Mouse (Mus musculus) forebrain, embryonic 12.5 days (tissue): ENCODE measurements around the gene Med24. TPM values are rescaled to one million over a fixed set of nuclear protein-coding genes. Genes with fewer than 3 reads are reported as not detected.
"Not testable (repeated sequence)": the region's sequence is repeated elsewhere in the genome, so short reads cannot be mapped to it uniquely, and the experiment has no call there.

Experiments
- ATAC-seq: fragments of 200-750 bp; cut with Nextera tagmentation; 2 replicates; pipeline ENCODE4 v1.8.0; 2017; ENCODE audit warnings: moderate TSS enrichment; ENCODE audit not compliant: low FRiP score
- H3K27ac ChIP-seq: fragments of 300-500 bp; sonication (generic); 2 replicates; pipeline ENCODE4 v1.5.1; 2016; ENCODE audit warnings: mild to moderate bottlenecking
- H3K27me3 ChIP-seq: fragments of 300-500 bp; sonication (generic); 2 replicates; pipeline ENCODE4 v1.6.1; 2016; ENCODE audit warnings: mild to moderate bottlenecking
- H3K36me3 ChIP-seq: fragments of 300-500 bp; sonication (generic); replicated peaks from 2 replicates; pipeline ENCODE4 v1.6.1; 2016; ENCODE audit warnings: mild to moderate bottlenecking
- H3K4me1 ChIP-seq: fragments of 300-500 bp; sonication (generic); 2 replicates; pipeline ENCODE4 v1.6.1; 2016
- H3K4me2 ChIP-seq: fragments of 300-500 bp; sonication (generic); 2 replicates; pipeline ENCODE4 v1.6.1; 2016; ENCODE audit warnings: mild to moderate bottlenecking, moderate library complexity
- H3K4me3 ChIP-seq: fragments of 300-500 bp; sonication (generic); replicated peaks from 2 replicates; pipeline ENCODE4 v1.5.1; 2016; ENCODE audit warnings: mild to moderate bottlenecking
- H3K9ac ChIP-seq: fragments of 300-500 bp; sonication (generic); 2 replicates; pipeline ENCODE4 v1.6.1; 2016; ENCODE audit warnings: mild to moderate bottlenecking
- H3K9me3 ChIP-seq: fragments of 300-500 bp; sonication (generic); 2 replicates; pipeline ENCODE4 v1.6.1; 2016
- WGBS: fragments of 180-500 bp; shearing (Covaris S2); methylation state at CpG from one replicate; pipeline ENCODE4 v1.1.7; 2016; 5-methylcytosine and 5-hydroxymethylcytosine counted together
- polyA plus RNA-seq: library from polyadenylated mRNA; unstranded; fragments of >200 nt; fragmentation: Nextera tagmentation; extraction: Ambion mirVana; gene quantifications from 2 replicates; pipeline ENCODE4 v1.2.1, GENCODE M21; 2016

The Med24 gene
- polyA plus RNA-seq, 1 experiment from 2014 or later: 88.1 TPM

DNA sequence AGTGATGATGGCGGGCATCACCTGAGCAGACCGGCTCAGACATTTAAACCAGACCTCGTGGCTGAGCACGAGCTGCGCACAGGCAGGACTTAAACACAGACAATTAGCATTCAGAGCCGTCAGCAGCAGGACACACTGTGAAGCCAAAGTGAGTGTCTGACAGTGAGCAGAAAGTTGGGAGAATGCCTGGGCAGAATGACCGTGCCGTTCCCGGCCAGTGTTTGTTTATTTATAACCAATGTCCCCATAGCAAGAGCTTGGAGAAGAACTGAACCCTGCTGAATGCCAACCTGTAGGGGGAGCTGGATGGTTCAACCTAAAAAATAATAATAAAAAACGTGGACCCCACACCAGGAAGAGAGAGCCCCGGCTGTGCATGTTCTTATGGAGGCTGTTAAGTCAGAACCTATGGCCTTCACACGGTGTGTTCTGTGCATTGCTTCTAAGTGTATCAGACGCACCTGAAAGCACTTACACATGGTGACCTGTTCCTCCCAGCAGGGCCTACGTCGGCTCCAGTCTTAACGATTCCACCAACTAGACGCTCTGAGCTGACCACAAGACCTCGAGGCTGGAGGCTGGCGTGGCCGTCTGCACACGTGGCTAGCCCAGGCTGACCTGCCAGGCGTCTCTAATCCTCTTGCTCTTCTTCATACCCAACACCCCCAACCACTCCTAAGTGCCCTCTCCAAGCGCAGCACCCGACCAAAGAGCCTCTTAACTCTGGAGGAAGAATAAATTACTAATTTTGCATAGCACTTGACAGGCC is 7.6 kb downstream of the Med24 start:
- H3K4me2 ChIP-seq: no peak overlapping the region
- no peak for ATAC-seq
- H3K9me3 ChIP-seq: no peaks in the 10 kb centered on the region
- H3K27me3 ChIP-seq: no peaks in the 10 kb centered on the region
- H3K36me3 ChIP-seq: peaks cover 38% of the 10 kb centered on the region
- peaks cover 7% of the 10 kb centered on the region for H3K4me1 ChIP-seq
- 72% methylated on average over 24 of the region's 24 CpGs for WGBS
- no peak overlapping the region for H3K4me3 ChIP-seq
- no peak overlapping the region for H3K27ac ChIP-seq
- no peak overlapping the region for H3K9ac ChIP-seq

DNA sequence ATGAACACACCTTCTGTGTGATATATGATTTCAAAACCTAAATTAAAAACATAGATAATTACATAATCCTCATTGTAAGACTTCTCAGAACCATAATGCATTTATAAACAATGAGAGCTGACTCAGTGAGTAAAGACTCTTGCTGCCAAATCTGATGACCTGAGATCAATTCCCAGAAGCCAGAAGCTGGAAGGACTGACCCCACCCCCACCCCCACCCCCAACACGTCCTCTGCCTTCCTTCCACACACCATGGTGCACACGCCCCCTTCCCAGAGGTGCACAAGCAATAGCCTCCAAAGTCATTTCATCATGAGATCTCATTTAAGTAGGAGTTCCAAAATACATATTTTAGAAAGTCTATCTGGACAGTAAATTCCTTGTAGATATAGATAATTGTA is 8.5 kb downstream of the Med24 start:
- Histone ChIP-seq H3K4me2 (no peak overlapping the region), H3K4me1 (peaks cover 7% of the 10 kb centered on the region), H3K4me3 (no peak overlapping the region), H3K27me3 (no peaks in the 10 kb centered on the region), H3K9ac (no peak overlapping the region), H3K9me3 (no peaks in the 10 kb centered on the region), H3K27ac (no peak overlapping the region), H3K36me3 (peaks cover 39% of the 10 kb centered on the region)
- WGBS: 60% methylated on average over 2 of the region's 2 CpGs
- no peak for ATAC-seq

DNA sequence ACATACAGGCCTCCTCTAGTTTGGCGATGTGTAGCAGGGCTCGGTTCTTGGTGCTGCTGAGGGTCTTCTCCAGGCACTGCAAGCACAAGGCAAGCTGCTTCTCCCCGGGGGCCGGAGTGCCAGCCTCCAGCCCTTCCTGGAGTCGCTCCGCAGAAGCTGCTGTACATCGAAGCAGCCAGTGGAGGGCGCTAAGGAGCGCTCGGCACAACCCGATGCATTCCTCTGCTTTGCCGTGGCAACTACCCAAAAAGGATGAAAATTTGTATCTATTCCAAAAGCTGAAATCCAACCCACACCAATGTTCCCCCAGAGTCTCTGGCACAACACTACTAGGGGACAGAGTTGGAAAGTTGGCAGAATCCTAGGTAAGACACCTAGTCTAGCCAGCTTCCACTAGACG is 11.3 kb downstream of the Med24 start:
- H3K9ac ChIP-seq: no peak overlapping the region
- H3K36me3 ChIP-seq: peaks cover 50% of the 10 kb centered on the region
- no peak for ATAC-seq
- no peaks in the 10 kb centered on the region for H3K27me3 ChIP-seq
- H3K4me2 ChIP-seq: no peak overlapping the region
- no peaks in the 10 kb centered on the region for H3K9me3 ChIP-seq
- no peak overlapping the region for H3K4me3 ChIP-seq
- 16% methylated on average over 13 of the region's 13 CpGs for WGBS
- peaks cover 7% of the 10 kb centered on the region for H3K4me1 ChIP-seq
- H3K27ac ChIP-seq: 0 out of 2 replicates have a peak overlapping the region, but pooled peaks have one; percentile 2

DNA sequence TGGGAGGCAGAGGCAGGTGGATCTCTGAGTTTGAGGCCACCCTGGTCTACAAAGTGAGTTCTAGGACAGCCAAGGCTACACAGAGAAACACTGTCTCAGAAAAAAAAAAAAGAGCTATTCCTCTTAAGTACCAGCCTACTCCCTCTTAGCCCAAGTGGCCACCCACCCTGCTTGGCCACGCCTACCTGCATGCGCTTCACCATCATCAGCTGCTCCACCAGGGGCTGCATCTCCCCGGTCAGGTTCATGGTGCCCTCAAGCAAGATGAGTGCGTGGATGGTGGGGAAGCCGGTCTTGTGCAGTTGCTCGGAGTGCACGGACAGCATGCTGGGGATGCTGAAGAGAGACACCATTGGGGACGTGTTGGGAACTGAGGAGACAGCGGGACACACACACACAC is 13.3 kb downstream of the Med24 start:
- WGBS: 89% methylated on average over 9 of the region's 9 CpGs
- Histone ChIP-seq H3K4me1 (peaks cover 7% of the 10 kb centered on the region), H3K27ac (no peak overlapping the region), H3K9me3 (no peaks in the 10 kb centered on the region), H3K27me3 (no peaks in the 10 kb centered on the region), H3K4me3 (no peak overlapping the region), H3K9ac (no peak overlapping the region), H3K4me2 (no peak overlapping the region), H3K36me3 (peaks cover 65% of the 10 kb centered on the region)
- ATAC-seq: no peak

DNA sequence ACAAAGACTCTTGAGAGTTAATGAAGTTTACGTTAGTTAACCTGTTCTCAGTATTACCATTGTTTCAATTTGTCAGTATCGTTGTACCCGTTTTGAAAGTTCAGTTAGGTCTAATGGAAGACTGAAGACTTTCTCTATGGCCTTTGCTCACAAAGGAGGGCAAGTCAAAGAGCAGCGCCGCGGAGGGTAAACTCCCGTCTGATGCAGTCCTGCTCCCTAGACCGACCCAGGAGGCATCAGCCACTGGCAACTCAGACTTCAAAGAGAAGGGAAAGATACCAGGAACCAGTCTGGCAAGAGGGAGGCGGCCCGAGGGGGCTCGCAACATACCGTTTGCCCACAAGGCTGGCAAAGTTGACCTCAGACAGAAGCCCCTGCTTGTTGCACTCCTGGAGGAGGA is 15.5 kb downstream of the Med24 start:
- Histone ChIP-seq H3K4me3 (no peak overlapping the region), H3K27ac (no peak overlapping the region), H3K4me2 (no peak overlapping the region), H3K27me3 (no peaks in the 10 kb centered on the region), H3K4me1 (peaks cover 7% of the 10 kb centered on the region), H3K9me3 (no peaks in the 10 kb centered on the region), H3K9ac (no peak overlapping the region), H3K36me3 (peaks cover 86% of the 10 kb centered on the region)
- no peak for ATAC-seq
- 88% methylated on average over 12 of the region's 12 CpGs for WGBS

DNA sequence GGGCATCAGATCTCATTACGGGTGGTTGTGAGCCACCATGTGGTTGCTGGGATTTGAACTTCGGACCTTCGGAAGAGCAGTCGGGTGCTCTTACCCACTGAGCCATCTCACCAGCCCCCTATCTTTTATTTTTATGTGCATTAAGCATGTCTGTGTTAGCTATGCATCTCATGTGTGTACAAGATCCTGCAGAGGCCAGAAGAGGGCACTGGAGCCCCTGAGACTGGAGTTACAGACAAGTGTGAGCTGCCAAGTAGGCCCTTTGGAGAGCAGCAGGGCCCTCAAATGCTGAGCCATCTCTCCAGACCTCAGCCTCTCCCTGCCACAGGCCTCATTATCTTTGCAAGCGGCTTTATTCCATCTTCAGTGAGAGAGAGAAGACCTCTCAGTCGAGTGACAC is 17.2 kb downstream of the Med24 start:
- H3K27me3 ChIP-seq, H3K27ac ChIP-seq, H3K4me1 ChIP-seq, H3K9me3 ChIP-seq, H3K9ac ChIP-seq, ATAC-seq, H3K4me2 ChIP-seq, H3K4me3 ChIP-seq: not testable (repeated sequence)
- WGBS: 89% methylated on average over 6 of the region's 6 CpGs
- peaks cover 93% of the 10 kb centered on the region for H3K36me3 ChIP-seq

DNA sequence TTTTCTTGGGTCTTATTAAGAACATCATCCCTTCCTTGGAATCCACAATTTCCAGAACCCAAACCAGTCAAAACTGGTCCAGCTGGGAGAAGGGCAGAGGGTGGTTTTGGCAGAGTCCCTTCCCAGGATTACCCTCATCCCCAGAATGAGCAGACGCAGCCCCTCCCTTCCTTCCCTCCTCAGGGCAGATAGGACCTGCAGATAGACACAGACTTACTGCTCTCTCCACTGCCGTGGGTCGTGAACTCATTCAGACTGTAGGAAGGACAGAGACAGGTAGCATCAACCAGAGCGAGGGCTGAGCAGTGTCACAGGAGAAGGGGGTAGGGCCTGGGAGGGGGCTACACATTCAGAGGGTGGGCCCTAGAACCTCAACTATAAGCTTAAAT is 18.2 kb downstream of the Med24 start:
- no peak for ATAC-seq
- H3K27me3 ChIP-seq: no peaks in the 10 kb centered on the region
- no peaks in the 10 kb centered on the region for H3K4me1 ChIP-seq
- 86% methylated on average over 3 of the region's 4 CpGs for WGBS
- H3K4me3 ChIP-seq: no peak overlapping the region
- peak overlapping the region; percentile 13; the same call in 1 of the 2 replicates for H3K27ac ChIP-seq
- H3K4me2 ChIP-seq: no peak overlapping the region
- H3K9me3 ChIP-seq: no peaks in the 10 kb centered on the region
- H3K36me3 ChIP-seq: peaks cover 93% of the 10 kb centered on the region
- no peak overlapping the region for H3K9ac ChIP-seq

DNA sequence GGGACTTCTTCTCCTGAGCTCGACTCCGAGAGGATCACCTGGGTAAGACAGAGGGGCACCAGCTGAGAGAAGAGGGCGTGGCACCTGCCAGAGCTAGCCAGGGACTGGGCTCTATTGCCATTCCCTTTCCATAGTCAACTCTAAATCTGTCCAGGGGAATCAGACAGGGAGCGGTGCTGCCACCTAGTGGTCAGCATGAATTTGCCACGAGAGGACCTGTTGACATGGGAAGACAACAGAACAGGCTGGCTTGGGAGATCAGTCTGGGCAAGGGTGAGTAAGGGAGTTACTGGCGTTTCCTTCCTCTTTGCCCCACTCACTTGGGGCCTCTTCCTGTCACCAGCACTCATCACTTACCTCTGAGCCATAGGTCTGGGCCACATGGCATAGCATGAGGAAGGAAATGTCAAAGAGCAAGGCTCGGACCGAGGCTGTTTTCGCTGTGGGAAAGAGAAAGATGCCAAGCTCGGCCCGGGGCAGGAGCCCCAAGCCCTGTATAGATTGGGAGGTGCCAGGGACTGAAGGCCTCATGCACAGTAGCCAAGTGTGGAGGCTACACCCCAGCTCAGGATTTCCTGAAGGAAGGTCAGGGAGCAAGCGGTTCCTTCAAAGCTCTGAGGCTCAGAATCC is 18.7 kb downstream of the Med24 start:
- Histone ChIP-seq H3K36me3 (peaks cover 93% of the 10 kb centered on the region), H3K4me3 (no peak overlapping the region), H3K9ac (no peak overlapping the region), H3K4me1 (no peaks in the 10 kb centered on the region), H3K27me3 (no peaks in the 10 kb centered on the region), H3K27ac (peak overlapping the region; percentile 13; the same call in 1 of the 2 replicates), H3K9me3 (no peaks in the 10 kb centered on the region), H3K4me2 (no peak overlapping the region)
- 0 out of 2 replicates have a peak, but pooled peaks have one; percentile 46 for ATAC-seq
- WGBS: 59% methylated on average over 12 of the region's 12 CpGs

DNA sequence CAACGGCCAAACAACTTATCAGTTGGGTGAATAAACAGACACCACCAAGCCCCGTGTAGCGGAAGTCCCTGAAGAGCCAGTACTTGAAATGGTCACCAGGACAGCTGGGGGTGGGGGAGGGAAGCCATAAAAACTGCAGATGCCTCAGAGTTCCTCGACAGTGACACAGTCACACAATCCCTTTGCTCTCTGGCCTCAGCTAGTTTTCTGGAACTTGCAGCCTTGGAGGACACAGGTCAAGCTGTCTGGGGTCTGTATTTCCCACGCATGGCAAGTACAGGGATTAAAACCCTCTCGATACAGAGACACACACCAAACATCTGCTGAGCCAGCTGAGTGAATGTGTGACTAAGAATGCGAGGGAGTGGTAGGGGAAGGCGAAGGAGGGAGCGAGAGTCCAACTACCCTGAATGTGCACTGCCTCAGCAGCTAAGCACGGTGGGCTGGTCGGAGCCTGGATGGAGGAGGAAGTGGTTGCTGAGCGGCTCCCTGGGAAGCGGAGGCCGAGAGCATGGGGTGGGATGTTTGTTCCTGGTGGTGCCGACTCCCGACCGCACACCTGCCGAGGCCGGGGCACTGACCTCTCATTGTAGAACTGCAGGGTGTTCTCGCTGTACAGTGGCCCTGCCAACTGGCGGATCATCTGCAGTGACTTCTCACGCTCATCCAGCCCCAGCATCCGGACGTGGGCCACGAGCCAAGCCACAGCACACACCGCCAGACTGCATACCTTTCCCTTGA is 20.1 kb downstream of the Med24 start:
- H3K36me3 ChIP-seq: peaks cover 93% of the 10 kb centered on the region
- no peak for ATAC-seq

DNA sequence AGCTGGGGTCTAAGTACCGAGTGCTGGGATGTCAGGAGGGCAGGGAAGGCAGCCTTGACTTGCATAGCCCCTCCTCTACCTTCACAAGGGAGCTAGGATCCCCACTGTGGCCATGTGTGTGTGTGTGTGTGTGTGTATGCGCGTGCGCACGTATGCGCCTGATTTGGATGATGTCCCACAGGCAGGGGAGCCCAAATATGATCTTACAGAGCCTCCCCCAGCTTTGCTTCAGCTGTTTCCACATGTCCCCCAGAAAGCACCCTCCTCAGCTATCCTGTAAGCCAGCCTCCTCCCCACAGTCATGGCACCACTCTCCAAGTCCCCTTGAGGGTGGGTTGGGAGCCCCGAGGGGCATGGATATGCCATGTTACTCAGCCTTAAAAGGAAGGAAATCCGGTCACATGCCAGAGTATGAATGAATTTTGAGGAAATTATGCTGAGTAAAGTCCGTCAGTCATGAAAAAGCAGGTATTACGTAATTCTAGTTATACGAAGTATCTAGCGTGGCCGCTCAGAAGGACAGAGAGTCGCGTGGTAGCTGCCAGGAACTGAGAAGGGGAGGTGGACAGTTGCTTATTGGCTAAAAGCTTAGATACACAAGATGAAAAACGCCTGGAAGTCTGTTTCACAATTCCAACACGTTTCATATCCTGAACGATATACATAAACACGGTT is 20.8 kb downstream of the Med24 start:
- H3K36me3 ChIP-seq: peaks cover 90% of the 10 kb centered on the region
- H3K4me3 ChIP-seq: no peak overlapping the region
- WGBS: 94% methylated on average over 19 of the region's 19 CpGs
- no peak for ATAC-seq
- H3K4me1 ChIP-seq: no peaks in the 10 kb centered on the region
- no peak overlapping the region for H3K4me2 ChIP-seq
- H3K27ac ChIP-seq: no peak overlapping the region
- H3K9me3 ChIP-seq: no peaks in the 10 kb centered on the region
- no peaks in the 10 kb centered on the region for H3K27me3 ChIP-seq
- no peak overlapping the region for H3K9ac ChIP-seq

More for the DNA sequence above, 20.1 kb downstream of the Med24 start:
- Histone ChIP-seq H3K4me2 (no peak overlapping the region), H3K27me3 (no peaks in the 10 kb centered on the region), H3K4me3 (no peak overlapping the region), H3K27ac (no peak overlapping the region), H3K4me1 (no peaks in the 10 kb centered on the region), H3K9ac (no peak overlapping the region), H3K9me3 (no peaks in the 10 kb centered on the region)
- WGBS: 93% methylated on average over 26 of the region's 26 CpGs

DNA sequence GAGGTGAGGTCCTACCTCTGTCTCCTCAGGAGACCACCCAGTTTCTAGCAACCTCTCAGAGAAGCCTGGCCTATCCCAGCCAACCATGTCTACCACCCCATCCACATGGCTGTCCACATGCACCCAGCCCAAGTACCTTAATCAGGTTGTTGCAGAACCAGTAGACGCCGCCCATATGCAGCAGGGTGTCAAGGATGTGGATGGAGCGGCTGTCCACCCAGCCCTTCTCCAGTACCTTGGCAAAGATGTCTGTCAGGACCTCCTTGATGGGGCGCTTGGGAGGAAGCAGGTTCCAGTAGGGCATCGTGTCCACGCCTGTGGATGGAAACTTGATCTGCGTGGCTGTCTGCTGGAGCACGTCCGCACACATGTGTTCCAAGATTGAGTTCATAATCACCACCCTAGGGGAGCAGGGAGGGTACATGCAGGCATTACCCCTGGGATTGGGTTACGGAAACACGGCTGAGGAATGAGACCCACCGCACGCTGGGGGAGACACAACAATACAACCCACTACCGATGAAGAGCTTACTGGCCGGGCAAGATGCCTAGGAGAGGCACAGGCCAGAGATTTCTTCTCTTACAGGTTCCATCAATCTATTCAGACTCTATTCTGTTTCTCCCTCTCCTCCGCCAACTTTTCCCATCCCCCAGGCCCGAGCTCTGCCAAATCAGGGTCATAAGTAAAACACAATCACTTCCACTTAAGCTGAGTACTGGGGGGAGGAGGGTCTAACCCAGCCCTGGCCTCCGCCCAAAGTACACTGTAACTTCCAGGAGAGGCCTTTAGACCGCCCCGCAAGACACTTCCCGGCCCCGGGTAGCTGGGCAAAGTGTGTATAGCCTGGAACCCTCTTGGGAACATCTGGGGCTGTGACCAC is 21.6 kb downstream of the Med24 start:
- Histone ChIP-seq H3K9me3 (no peaks in the 10 kb centered on the region), H3K27me3 (no peaks in the 10 kb centered on the region), H3K4me2 (no peak overlapping the region), H3K4me1 (no peaks in the 10 kb centered on the region), H3K9ac (no peak overlapping the region), H3K36me3 (peaks cover 82% of the 10 kb centered on the region), H3K4me3 (no peak overlapping the region), H3K27ac (no peak overlapping the region)
- ATAC-seq: no peak
- 90% methylated on average over 22 of the region's 22 CpGs for WGBS
